In the genomic region with DNA sequence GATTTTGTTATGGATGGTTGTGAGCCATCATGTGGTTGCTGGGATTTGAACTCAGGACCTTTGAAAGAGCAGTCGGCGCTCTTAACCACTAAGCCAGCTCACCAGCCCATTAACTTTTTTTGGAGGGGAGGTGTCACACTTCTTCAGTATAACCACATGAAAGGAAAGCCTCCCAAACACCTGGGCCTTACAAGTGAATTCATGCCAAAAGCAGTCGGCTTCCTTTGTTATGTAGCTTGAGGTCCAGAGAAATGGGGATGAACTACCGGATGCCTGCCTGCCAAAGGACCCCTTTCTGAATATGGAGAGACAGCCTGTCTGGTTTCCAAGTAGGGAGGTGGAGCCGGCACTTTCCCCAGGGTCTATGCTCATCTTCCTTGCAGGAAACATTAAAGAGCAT, we compare ENCODE assay signal across 21 mouse cellular contexts.
"Had no signal": no experiment of that assay in that cellular context is flagged by ENCODE, and none has a peak within 500 bp of the region (broad histone marks: within the 10 kb centered on the region; RNA-seq: fewer than 3 reads in every experiment).

No protein-coding gene starts in this region.

- H3K4me3 ChIP-seq: midbrain, embryonic 10.5 days; midbrain, embryonic 13.5 days; myocyte; neural tube, embryonic 13.5 days; neural tube, embryonic 15.5 days; stomach, embryonic 15.5 days had no signal

- H3K4me2 ChIP-seq: lung, embryonic 14.5 days; midbrain, embryonic 13.5 days; neural tube, embryonic 13.5 days; neural tube, embryonic 15.5 days; stomach, embryonic 15.5 days had no signal

- DNase-seq: lung, adult 18-20 months; lung, embryonic 14.5 days; lung, postnatal 10 days; lung, postnatal 4 days; retina, postnatal 1 day; right cerebral cortex, adult 18-20 months; right cerebral cortex, postnatal 25 days; right cerebral cortex, postnatal 4 days; spleen, adult 18-20 months; thymus, adult 2 months; thymus, postnatal 25 days; thymus, postnatal 4 days had no signal

- H3K27me3 ChIP-seq: neural tube, embryonic 15.5 days; stomach, embryonic 15.5 days had no signal

- H3K27ac ChIP-seq: liver, embryonic 14.5 days; midbrain, embryonic 10.5 days; midbrain, embryonic 13.5 days; neural tube, embryonic 13.5 days; neural tube, embryonic 15.5 days; stomach, embryonic 15.5 days; stomach, postnatal 0 days had no signal

- H3K4me1 ChIP-seq: midbrain, embryonic 10.5 days had no signal

- H3K9me3 ChIP-seq: midbrain, embryonic 10.5 days; midbrain, embryonic 13.5 days; neural tube, embryonic 13.5 days; neural tube, embryonic 15.5 days; stomach, embryonic 15.5 days had no signal

- H3K9ac ChIP-seq: liver, embryonic 14.5 days; lung, embryonic 14.5 days; midbrain, embryonic 13.5 days; neural tube, embryonic 13.5 days; neural tube, embryonic 15.5 days; stomach, embryonic 15.5 days had no signal

- H3K36me3 ChIP-seq: midbrain, embryonic 10.5 days; midbrain, embryonic 13.5 days; neural tube, embryonic 13.5 days; neural tube, embryonic 15.5 days; stomach, embryonic 15.5 days had no signal

- ATAC-seq: midbrain, embryonic 13.5 days; midbrain, embryonic 16.5 days had no signal
